Mouse (Mus musculus) right cerebral cortex, postnatal 14 days (tissue): ENCODE data around the gene Capzb.

Source experiments
- DNase-seq: peaks from one replicate; pipeline ENCODE4 v3.0.0; 2022

Capzb gene

DNA sequence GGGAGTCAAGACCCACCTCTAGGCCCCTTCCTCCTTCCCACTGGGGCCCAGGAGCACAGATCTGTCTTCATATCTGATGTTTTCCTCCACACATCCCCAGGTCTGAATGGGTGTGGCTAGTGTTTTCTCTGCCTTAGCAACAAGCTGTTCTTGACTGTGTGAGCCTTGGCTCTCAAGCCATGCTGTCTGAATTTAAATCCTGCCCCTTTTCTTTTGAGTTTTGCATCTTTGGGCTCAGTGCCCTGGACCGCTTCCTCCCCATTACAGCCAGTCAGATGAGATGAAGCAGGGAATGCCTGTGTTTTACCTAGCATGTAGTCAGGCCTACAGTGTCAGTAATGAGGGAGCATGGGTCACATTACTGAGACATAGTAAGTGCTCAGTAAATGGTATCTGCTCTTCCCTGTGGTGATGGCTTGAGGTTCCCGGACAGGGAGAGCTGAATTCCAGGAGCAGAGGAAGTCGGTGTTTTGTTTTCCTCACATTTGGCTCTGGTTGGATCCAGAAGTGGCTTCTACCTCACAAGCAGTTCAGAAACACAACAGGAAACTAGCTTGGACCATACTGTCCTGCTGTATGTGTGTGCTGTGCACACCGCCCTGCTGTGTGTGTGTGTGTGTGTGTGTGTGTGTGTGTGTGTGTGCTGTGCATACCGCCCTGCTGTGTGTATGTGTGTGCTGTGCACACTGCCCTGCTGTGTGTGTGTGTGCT lies 16.6 kb downstream of the Capzb start:
- DNase-seq, result no peak

DNA sequence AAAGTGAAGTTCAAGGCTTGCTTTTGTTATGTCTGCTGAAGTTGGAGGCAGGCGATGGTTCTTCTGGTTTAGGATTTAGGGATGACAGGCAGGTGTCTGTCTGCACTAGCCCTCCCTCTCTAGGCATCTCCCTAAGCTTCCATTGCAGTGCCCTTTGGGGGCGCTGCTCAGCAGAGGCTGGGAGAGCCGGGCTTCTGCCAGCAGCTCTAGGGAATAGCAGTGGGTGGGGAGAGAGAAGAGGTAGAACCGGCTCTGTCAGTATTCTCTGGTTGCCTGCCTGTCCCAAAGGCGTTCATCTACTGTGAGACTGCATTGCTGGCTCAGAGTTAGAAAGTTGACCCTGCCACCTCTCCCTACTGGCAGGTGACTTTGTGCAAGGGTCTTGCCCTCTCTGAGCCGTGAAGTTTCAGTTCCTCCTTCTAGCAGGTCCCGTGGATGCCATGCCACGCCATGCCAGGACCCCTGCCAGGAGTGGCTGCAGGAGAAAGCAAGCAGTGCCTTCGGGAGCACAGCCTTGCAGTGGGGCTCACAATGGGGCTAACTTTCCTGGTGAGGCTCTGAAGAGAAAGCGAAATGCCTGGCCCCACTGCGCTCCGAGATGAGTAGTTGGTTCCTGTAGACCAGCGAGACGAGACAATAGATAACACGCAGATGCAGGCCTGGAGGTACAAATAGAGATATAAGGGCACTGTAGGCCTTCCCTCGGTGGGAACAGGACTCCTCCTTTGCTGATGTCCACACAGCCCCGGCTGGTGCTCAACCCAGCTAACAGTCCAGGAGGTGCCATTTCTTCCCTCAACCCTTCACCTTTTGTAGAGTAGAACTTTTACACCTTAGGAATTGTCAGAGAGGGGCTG lies 19.5 kb downstream of the Capzb start:
- no peak for DNase-seq

DNA sequence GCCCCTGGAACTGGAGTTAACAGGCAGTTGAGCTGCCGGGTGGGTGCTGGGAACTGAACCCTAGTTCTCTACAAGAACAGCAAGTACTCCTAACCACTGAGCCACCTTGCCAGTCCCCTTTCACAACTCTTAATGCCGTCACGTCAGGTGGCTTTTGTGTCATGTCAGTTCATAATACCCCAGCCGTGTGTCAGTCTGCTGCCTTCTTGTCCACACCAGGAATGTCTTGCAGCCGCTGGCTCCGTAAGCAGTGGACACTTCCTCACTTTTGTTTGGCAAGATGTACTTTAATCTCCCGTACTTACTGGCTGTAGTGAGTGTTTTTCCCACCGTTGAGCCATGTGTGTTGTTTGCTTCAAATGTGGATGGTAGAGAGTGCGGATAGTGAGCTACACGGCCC lies 20.4 kb downstream of the Capzb start:
- DNase-seq, result no peak

DNA sequence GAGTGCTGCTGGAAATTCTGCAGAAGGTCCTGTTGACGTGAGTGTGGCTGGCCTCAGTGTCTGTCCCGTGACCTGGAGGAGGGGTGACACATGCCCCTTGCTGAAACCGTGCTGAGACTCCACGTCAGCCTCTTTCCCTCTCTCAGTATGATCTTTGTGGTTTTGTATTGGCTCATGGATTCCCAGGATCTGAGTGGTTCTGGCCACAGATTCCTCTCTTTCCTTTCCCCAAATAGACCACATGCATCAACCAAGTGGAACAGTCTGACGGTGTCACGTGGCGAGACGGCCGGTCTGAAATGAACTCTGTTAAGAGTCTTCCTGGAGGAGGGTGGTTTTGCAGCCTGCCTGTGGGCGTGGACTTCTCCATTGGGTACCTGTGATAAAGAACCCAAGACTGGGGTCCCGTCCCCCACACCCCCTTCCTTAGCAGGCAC lies 21.3 kb downstream of the Capzb start:
- DNase-seq, result no peak

DNA sequence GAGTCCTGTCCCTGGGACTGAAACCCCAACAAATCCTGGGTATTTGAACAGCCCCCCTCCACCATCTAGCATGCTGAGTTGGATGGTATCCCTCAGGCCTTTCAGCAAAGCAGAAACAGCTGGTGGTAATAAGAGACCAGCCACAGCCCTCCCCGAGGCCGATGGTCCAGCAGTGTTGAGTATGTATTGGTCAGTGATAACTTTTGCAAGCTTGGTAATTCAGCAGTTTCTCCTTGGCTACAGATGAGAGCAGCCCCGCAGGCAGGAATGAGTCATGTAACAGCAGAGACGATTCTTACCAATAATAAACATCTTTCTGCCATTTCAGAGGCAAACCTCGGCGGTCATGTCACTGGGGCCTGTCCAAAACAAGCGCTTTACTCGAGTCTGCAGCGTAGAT lies 23.9 kb downstream of the Capzb start:
- DNase-seq, result no peak

DNA sequence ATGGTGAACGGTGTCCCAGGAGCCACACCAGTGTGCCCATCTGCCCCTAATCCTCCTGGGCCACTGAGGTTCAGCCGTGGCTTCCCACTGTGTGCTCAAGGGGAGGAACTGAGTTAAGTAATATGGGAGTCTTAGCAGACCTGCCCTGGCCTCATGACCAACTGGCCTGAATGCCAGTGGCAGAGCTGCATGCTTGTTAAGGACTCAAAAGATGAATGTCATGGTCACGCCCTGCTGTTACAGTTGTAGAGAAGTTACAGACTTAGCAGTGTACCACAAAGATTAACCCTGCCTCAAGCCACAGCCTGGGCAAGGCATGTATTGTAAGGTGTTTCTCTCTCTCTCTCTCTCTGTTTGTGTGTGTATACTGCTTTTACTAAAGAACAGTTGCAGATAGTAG lies 25.8 kb downstream of the Capzb start:
- no peak for DNase-seq

DNA sequence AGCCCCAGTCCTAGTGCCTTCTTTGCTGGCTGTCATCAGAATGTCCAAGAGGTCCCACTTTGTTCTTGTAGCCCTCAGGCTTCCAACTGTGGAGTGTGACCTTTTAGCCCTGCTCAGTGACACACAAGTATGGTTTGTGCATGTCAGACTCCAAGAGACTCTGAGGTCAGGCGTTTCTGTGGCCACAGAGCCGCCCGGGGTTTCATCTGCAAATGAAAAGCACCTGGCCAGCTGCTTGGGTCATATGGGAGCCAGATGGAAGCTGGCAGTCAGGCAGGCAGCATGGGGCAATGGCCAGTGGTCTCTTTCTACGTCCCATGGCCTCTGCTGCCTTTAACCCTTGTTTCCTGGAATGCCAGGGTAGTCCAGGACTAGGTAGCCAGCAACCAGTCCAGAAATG lies 27.0 kb downstream of the Capzb start:
- DNase-seq, result no peak

DNA sequence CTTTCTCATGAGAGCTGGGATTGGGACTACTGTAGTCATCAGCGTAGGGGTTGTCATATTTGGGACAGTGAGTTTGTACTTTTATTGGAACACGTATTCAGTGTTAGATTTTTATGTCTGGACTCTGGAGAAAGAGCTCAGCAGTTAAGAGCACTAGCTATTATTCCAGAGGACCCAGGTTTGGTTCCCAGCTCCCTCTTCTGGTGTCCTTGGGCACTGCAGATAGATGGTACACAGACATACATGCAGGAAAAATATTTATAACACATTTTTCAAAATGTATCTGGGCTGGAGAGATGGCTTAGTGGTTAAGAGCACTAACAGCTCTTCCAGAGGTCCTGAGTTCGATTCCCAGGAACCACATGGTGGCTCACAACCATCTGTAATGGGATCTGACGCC lies 28.3 kb downstream of the Capzb start:
- no peak for DNase-seq

DNA sequence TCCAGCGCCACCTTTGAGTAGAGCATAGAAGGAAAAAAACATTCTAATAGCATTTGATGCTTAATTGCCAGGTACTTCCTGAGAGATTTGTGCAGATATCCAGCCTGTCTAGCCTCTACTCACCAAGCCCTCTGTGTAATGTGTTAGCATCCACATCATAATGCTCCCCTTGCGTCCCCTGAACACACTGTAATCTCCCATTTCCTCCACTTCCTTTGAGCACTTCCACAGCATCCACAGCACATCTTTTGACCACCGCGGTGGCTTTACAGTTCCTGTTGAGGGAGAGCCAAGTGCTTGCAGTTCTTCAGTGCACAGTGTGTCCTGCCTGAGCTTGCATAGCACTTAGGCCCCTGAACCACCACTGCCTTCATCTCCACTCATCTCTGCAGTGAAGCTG lies 29.1 kb downstream of the Capzb start:
- DNase-seq, result no peak

DNA sequence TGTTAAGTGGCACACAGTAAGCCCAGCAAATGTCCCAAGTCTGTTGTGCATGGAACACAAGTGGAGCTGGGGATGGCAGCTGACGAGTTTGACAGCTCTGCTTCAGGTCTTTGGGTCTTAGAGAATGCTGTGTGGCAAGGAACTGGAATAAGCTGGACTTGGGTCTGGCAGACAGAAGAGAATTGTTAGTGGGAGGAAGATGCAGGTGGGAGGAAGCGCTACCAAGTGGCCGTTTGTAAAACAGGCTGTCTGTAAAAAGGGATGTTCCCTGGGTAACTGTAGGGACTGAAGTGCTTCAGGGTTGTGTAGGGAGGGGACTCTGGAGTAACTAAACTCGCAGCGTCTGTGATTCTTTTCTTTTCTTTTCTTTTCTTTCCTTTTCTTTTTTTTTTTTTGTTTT lies 32.4 kb downstream of the Capzb start:
- DNase-seq, result no peak

DNA sequence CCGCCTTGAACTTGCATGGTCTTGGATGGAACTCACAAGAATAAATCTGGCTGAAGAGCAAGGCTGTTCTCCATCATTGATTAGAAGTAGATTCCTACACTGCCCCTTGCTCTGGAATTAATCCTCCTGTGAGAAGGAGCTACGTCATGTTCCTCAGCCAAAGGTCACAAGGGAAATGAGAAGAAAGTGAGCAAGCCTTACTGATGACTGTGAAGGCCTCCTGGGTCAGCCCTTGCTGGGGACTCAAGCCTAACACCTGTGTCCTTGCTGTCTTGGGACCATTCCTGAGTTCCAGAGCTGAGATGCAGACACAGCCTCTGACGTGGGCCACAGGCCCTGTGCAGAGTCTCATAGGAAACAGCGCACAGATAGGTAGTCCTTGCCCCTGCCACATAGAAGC lies 33.2 kb downstream of the Capzb start:
- no peak for DNase-seq

DNA sequence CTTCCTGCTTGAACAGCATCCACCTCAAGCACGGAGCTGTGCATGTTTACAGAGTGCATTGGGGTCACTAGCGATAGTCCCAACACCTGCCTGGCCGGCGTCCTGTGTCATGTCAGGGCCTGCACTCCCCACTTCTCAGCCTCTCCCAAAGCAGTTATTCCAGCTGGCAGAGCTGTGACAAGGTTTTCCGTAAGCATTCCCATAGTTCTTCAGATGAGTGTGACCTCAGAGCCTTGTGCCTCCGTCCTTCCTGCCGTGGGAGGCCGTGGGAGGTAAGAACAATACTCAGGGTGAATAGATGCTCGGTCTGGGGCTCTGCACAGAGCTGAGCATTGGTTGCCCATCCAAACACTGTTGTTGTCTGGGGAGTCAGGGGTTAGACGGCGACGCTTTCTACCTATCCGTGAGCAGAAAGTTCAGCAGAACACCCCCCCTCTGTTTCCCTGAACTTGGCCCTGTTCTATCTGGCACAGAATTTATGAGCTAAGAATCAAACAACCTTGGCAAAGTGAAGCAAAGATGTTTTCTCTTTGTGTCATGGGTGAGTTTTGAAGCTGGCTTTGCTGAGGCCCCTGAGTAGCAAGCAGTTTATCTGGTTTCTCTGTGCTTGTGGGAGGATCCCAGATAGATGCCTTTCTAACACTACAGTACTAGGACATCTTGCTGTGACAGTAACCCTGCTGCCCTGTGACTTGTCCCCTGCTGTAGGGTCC lies 34.0 kb downstream of the Capzb start:
- no peak for DNase-seq

DNA sequence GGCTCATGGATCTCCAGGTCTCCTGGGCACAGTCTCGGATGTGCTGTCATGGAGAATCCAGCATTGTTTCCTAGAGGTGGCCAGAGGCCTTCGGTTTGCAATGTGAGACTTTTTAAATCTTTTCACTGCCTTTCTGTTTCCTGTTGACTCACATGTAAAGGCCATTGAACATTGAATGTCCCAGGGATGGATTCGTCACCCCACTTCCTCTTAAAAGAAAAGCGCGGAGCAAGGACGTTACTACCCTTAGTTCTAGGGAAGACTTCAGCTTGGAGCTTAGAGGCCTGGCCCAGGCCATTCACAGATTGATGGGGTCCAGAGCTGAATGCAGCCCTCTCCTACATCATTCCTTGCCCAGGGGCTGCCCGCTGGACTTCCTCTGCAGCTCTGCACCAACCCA lies 35.2 kb downstream of the Capzb start:
- DNase-seq, result no peak

DNA sequence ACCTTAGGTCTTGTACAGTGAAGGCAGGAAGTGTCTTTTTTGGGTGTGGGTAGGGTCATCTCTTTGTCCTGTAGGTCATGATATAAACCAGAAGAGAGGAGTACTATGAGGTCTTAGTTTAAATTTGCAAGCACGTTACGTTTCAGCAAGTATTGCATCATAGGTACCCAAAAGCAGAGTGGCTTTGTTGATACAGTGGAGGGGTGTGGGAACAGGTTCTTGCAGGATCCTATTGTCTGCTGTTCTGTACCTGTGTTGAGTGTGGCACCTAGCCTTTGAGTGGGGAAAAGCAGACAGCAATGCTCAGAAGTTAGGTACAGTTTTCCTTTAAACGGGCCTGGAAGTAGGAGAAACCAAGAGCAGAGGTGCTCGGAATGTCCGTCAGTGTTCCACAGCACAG lies 36.6 kb downstream of the Capzb start:
- DNase-seq, result no peak

DNA sequence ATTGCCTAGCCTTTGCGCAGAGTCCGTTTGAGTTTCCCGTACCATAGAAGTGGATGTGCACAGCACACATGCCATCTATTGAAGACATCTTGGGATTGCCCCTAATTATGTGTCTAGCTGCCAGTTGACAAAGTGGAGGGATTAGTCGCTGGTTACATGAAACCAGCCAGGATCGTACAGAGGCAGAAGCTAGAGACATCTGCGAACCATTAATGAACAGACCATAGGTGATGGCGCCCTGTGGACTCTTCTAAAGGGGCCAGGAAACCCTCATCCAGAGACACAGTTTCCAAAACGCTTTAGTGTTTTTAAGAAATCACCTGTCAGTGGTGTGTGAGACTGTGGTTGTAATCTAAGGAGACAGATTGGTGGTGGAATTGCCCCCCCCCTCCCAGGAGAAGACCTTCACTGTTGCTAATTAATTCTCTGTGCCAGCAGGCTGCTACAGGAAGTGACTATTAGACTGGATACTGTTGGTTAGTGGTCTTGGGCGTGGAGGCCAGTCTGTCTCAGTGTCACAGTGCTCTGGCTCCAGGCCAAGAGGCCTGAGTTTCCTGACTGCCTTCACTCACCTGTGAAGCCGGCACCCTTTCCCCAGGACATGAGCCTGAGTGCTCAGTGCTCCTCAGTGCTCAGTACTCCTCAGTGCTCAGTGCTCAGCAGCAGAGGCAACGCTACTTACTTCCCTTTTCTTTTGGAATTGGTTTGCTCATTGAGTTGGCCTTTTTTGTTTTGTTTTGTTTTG lies 37.8 kb downstream of the Capzb start:
- DNase-seq, result no peak

DNA sequence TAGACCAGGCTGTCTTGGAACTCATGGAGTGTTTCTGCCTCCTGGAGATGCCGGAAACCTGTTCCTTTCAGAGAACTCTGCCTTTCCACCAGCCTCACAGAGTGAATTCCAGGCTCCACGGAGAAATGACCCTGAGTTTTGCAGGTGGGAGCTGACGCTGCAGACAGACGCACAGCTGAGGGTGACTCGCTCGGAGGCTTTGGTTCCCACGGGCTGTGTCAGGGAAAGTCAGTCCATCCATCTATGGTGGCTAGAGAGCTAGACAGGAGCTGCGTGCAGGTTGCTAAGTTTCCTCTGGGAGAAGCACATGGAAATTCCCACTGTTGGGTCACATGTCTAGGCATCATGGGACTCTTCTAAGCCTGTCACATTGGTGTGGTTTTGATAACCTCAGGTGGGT lies 38.5 kb downstream of the Capzb start:
- no peak for DNase-seq

DNA sequence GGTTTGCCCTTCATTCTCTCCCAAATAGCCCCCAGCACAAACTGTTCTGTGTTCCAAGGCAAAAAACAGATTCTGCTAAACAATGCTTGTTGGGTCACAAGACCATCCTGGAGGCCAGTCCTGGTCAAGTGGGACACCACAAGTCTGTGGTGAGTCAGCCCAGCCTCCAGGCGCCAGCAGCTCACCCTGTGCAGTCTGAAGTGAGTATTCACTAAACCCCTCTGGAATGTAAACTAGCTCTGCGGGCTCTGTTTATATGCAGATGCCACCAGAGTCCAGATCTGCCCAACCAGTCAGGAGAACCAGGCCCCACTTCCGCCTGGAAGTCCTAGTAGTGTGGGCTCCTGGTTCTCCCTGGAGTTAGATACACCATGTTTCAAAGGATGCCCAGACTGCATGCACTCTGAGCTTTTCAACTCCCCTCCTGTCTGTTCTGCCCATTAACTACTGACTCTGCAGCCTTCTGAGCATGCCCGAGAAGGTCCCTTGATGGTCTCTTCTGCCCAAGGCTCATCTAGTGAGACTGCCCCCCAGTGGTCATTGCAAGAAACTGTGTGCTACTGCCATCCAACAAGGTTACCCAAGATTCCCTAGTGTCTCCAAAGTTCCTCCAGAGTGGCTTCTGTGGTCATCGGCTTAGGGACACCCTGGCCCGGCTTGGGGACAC lies 39.9 kb downstream of the Capzb start:
- DNase-seq, result peak; percentile 46

DNA sequence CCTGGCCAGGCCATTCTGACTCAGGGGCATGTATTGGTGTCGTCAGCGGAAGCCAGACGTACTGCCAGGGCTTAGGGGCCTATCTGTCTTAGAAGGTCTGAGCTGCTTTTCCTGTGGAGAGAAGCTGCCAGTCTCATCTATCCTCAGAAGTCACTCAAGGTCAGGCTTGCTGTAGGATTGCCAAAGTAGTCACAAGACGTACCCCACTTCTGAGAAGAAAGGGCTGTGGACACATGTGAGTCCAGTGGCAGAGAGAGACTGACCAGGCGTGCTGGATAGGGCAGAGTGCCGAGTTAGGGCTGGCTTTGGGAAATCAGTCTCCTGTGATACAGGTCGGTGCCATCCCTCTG lies 40.4 kb downstream of the Capzb start:
- DNase-seq, result no peak

DNA sequence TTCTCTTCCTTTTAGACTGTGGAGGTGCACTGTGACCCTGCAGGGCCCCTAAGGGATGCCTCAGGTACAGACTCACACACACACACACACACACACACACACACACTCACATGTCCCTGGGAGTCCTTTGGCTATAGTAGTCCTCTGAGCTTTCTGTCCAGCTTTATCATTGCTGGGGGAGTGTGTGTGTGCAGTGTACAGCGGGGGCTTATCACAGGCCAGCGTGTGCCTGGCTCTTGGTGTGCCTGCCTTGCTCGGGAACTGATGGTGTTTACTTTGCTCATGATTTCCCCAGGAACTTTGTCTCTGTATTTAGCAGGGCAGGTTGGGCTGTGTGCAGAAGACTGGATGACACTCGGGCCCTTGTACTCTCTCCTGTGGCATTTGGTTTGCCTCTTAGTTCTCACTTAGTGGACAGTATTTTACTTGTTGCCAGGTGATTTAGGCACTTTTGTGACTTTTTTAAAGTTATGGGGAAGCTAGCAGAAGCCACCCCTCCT lies 41.1 kb downstream of the Capzb start:
- DNase-seq, result no peak

DNA sequence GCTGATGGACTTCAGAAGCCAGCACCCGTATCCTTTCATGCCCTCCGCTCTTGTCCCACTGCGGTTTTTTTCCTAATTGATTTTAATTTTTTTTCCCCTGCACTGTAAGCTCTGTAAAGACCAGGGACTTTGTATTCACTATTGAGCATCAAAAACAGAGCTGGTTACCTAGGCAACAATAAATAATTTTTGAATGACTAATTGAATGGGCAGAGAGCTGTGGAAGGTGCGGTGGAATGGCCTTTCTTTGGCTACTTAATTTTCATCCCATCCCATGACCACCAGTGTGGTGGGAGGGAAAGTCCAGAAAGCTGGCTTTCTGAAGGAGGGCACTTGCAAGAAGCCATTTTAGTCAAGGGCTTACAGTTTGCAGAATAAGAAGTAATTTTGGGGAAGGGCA lies 41.6 kb downstream of the Capzb start:
- DNase-seq, result no peak

DNA sequence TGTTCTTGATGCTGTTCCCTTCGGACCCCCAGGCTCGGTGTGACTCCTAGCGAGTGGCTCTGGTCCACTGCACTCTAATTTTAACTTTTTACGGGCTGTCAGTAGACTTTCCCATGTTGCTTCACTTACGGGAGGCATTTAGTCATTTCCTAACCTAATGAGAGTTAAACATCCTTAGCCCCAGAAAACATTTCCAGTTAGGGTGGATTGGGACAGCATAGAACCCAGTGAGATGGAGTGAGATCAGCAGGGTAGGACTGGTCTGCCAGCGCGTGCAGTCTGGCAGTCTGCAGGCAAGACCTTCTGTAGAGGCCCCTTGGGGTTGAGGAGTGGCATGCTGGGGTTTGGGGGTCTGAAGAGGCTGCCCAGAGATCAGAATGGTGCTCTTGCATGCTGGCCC lies 42.9 kb downstream of the Capzb start:
- no peak for DNase-seq

DNA sequence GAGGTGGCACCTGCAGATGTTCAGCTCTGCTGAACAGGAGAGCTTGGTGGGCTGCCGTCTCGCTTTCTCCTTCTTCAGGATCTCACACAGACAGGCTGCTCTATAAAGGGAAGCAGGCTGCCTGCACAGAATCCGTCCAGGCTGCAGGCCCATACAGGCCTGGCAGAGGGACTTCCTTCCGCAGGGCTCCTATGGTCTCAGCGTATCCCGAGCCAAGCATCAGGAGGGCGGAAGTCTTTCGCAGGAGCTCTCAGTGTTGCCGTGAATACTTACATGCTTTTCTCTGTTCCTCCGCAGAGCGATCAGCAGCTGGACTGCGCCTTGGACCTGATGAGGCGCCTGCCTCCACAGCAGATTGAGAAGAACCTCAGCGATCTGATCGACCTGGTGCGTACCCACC lies 45.9 kb downstream of the Capzb start:
- no peak for DNase-seq

DNA sequence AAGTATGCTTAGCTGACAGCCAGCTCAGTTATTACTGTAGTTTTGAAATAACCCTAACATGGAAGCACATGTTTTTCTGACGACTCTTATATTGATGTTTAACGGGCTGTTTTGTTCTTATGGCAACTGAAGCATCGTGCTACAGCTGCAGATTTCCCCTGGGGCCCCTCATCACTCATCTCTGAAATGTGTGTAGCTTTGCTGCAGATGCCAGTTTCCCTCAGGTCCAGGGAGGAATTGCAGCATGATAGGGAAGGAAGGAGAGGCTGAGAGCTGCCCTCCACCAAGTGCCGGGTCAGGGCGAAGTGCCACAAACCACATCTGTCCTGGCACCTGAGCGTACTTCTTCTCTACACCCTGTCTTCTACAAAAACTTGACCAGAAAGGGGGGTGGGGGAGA lies 47.6 kb downstream of the Capzb start:
- no peak for DNase-seq
